Mouse (Mus musculus): ENCODE data around the gene Btbd17. TPM values are rescaled to one million over a fixed set of nuclear protein-coding genes. Genes with fewer than 3 reads are reported as not detected.
A peak's percentile ranks its signal among the peaks of the same experiment; 100 is the strongest.

Btbd17 gene
- polyA plus RNA-seq, 1 experiment: 0.30 TPM

DNA sequence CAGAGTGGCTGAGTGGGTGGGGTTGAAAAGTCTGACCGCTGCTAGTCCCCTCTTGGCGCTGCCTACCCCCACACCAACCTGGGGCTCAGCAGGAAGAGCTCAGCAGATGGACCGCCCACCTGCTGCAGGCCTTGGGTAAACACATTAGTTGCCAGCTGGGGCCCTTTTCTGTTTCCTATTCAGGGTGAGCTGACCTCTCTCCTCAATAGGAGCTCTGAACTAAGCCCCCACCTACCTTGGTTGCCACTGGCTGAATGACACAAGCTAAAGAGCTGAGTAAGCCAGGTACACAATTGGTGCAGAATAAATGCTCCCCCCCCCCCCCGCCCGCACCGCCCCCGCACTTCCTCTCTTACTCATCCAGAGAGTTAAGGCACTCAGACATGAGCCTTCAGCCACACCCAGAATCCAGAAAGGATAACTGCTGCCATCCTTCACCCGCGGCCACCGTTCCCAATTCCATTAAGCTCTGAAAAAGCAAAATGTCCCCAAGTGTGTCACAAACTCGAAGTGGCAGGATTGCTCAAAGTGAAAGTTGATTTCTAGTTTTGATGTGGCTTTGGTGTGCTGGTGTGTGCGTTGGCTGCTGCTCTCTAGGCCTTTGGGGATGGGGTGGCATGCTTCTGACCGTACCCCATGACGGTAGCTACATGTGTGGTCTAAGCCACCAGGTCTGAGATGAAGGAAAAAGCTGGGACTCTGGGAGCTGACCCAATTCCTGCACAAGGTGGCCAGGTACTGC is 12.1 kb upstream of the Btbd17 start:
- no peak for DNase-seq (ENCODE audit: low read depth, low spot score)
- 27% methylated on average over 14 of the region's 14 CpGs for WGBS

DNA sequence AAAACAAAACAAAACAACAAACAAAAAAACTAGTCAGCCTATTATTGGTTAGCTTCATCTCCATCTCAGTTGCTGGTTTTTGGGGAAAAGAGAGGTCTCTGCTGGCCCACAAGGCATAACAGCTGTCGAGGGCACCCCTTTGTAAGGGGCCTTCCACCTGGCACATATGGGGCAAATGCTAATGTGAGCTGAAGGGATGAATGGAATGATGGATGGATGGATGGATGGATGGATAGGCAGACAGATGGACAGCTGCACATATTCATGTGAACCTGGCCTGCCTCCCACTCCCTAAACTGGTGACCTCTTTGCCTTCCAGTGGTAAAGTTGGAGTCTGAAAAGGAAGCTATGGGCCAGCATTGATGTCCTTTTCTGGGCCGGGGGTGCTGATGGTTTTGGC is 11.3 kb upstream of the Btbd17 start:
- WGBS: 71% methylated on average over 2 of the region's 2 CpGs
- DNase-seq (ENCODE audit: low read depth, low spot score): no peak

DNA sequence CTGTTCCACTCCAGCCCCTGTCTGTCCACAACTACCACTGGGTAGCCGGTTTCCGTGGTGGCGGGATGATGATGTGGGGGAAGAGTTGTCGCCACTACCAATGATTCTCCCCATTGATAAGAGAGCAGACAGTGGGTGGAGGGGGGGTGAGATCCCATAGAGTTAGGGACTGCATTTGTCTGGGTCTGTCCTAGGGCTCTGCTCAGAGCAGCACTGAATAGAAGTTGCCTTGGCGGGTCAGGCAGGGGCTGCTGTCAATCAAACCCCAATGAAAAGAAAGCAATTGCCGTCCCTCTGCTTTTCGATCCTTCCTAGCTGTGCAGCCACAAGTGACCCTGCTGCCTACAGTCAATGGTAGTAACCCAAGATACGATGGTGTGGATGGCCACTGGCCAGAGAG is 8.2 kb upstream of the Btbd17 start:
- 74% methylated on average over 8 of the region's 8 CpGs for WGBS
- no peak for DNase-seq (ENCODE audit: low read depth, low spot score)

DNA sequence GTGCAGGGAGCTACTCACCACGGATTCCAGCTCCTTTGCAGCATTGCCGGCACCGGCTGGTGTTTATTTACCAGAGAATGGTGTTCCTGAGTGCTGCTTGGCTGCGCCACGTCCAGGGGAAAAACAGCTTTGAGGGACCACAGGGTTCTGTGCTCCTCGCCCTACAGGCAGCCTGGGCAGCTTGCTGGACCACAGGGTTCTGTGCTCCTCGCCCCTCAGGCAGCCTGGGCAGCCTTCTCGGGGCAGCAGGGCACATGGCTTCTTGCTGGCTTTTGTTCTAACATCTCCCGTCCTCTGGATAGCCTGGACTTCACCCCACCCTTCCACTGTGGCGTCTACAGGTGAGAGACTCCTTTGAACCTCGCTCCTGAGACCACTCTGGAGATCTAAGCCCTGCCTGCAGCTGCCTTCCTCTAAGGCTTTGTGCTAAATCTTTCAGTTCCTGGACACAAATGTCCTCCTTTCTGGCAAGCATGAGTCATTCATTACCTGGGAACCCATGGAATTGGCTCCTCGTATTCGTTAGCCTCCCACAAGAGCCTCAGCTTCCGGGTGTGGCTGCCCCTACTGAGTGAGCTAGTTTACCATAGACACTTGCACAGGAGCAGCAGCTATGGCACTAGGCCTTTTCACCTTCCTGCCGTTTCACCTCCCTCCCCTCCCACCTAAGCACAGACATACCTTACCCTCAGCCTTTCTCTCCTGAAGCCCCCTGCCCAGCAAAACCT is 7.0 kb upstream of the Btbd17 start:
- no peak for DNase-seq (ENCODE audit: low read depth, low spot score)
- 48% methylated on average over 15 of the region's 15 CpGs for WGBS

DNA sequence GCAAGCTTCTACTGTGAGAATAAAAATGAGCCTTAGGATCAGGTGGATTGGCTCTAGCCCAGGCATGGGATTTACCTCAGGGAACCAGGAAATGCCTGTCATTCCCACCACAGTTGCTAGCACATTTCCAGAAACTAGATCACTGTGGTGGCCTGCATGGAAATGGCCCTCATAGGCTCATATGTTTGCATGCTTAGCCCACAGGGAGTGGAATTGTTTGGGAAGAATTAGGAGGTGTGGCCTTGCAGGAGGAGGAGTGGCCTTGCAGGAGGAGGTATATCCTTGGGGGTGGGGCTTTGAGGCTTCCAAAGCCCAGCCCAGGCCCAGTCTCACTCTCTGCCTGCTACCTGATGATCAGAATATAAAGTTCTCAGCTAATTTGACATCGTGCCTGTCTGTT is 6.2 kb upstream of the Btbd17 start:
- DNase-seq (ENCODE audit: low read depth, low spot score): no peak
- WGBS: 92% methylated on average over 1 of the region's 1 CpGs

DNA sequence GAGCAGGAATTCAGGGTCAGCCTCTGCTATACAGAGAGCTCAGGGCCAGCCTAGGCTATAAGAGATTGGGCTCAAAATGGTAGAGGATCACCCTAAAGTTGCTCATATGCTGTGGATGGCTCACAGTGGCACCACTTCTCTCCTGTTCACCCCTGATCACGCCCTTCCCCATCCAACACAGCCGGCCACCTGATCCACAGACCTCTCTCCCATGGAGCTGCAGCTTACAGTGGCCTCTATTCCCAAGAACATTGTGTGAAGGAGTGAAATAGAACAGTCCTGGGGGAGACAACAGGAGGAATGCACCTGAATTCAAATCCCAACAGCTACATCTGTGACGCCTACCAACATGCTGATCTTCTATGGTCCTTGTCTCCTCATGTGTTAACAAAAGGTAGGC is 2.9 kb upstream of the Btbd17 start, which contains the start of gene Gpr142:
Gpr142 (plus strand) TSS at position 301 of the 400 bp plus-strand sequence.
- WGBS: 95% methylated on average over 3 of the region's 3 CpGs

DNA sequence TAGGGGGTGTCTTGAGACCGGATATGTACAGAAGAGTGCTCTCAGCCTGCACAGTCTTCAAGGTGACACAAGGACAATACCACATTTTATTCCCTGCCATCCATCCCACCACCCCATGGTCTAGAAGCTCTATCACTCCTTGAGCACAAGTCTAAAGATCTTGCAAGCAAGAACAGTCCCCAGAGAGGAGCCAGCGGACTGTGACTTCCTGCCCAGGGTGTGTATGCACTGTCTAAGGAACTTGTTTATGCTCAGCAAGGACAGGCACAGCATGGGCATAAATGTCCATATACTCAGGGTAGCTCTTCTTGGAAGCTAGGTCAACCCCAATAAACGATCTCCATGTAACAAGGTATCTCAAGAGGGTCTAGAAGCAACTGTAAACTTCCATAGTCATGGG is 2.2 kb upstream of the Btbd17 start:
- WGBS: 80% methylated on average over 3 of the region's 3 CpGs
- DNase-seq (ENCODE audit: low read depth, low spot score): no peak

More for the DNA sequence above, 2.9 kb upstream of the Btbd17 start, which contains the start of gene Gpr142:
- DNase-seq (ENCODE audit: low read depth, low spot score): no peak

DNA sequence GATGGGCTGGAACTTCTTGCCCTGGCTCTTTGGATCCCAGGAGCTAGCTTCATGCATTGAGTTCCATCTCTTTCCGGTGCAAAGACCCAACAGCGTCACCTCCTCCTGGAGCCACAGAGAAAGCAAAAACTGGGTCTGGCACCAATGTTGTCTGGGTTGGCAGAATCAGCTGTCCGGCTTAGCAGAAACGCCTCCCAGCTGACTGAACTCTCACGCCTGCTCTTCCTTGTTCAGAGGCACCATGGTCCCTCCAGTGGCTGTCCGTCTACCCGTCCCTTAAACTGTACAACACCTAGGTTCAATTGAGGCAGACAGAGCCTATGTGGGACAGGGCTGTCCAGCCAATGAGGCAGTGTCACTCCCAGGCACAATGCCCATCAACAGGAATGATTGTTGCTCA is 1.4 kb upstream of the Btbd17 start:
- 86% methylated on average over 7 of the region's 7 CpGs for WGBS
- no peak for DNase-seq (ENCODE audit: low read depth, low spot score)

DNA sequence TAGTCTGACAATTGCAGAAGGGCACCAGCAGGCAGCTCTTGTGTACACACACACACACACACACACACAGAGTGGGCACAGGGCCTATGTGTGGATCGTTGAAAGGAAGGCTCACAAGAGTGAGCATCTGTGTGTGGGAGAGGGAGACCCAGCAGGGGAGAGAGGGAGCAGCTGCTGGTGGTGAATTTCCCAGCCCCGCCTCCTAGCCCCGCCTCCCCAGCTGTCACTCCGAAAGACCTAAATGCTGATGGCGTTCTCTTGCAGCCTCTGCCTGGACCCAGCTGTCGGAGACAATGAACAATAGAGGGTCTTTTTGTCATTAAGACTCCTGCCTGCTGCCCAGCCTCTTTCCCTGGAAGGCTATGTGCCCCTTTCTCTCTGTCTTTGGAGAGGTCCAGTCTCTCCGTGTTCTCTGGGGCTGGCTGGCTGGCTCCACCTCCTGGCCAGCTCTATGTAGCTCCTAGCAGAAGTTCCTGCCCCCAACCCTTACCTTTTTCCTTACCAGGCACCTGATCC is 456 bp downstream of the Btbd17 start:
- WGBS: 0% methylated on average over 7 of the region's 7 CpGs
- DNase-seq (ENCODE audit: low read depth, low spot score): no peak

DNA sequence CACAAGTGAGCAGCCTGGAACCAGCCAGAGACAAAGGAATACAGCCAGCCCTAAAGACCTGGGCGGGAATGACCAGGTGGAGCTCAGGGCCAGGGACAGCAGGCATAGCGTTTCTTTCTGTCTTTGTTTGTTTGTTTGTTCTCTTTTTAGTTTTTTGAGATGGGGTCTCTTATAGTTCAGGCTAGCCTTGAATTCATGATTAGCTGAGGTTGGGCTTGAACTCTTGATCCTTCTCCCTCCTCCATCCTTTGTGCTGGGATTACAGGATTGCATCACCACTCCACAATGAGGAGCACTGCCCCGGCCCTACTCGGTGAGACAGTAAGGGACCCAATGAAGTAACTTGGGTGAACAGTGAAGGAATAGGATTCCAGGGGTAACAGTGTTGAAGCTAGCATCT is 1.1 kb downstream of the Btbd17 start:
- 49% methylated on average over 4 of the region's 4 CpGs for WGBS
- no peak for DNase-seq (ENCODE audit: low read depth, low spot score)

DNA sequence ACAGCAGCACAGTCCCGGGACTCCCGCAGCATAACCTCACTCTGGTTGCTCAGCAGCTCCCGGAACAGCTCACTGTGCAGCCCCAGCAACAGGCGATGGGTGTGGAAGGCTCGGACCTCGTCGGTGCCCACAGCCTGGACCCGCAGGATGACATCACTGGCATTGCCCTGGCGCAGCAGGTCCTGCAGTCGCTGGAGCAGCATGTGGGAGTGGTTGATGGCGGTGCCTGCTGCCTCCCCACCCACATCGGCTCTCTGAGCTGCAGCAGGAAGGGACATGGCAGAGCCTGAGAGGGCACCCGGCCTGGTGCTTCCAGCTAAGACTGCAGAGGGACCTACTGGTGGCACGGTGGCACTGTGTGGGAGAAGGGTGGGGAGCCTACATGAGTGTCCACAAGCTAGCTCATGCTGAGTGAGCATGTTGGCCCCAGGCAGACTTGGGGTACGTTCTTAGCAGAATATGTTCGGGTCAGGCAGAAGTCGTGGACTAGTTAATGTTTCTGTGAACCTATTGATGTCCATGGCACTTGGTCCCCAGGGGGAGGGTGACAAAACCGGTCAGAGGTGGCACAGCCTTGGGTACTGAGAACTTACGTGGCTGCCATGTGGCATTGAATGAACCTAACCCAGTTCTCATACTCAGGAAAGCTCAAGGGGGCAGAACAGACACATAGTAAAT is 1.7 kb downstream of the Btbd17 start:
- 45% methylated on average over 19 of the region's 19 CpGs for WGBS
- no peak for DNase-seq (ENCODE audit: low read depth, low spot score)

DNA sequence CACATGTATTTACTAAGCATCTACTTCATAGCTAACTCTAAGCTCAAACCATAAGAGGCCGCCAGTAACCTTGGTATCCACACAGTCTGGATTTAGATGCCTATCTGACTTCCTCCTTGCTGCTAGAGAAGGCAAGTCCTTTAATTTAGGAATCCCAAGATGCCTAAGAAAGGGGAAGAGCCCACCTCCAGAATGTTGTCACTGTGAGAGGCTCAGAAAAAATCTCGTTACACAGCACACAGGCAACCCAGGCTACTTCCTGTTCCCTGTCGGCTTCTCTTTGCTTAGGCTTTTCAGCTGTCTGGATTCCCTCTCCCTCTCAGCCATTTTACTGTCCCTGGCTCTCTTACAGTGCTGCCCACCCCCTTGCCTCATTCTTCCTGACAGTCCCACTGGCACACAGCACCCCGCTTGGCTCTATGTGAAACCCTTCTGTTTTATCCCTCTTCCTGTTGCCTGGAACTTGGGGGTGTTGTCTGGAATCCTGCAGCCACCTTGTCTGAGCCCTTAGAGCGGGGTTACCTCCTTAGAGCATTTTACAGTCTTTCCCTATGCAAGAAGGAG is 2.7 kb downstream of the Btbd17 start:
- no peak for DNase-seq (ENCODE audit: low read depth, low spot score)
- 47% methylated on average over 5 of the region's 5 CpGs for WGBS

DNA sequence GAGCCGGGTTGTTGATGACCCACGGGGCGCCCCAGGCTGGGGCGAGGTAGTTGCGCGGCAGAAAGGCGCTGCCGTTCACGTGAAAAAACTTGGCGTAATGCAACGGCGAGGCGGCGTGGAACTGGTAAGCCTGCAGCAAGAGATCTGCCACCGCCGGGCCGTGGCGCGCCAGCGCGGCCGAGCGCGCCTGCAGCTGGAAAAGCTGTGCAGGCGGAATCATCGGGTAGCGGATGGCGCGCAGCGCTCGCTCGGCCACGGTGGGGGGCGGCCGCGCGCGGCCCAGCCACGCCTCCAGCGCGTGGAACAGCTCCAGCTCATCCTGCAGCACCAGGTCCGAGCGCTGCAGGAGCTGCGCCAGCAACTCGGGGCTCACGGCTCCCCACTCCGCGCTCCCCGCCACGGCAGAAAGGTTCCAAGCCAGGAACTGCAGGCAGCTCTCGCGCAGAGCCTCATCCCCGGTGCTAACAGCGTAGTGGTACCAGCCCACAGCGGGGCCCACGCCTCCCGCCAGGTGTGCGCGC is 3.8 kb downstream of the Btbd17 start:
- WGBS: under 1% methylated on average over 53 of the region's 59 CpGs
- no peak for DNase-seq (ENCODE audit: low read depth, low spot score)

DNA sequence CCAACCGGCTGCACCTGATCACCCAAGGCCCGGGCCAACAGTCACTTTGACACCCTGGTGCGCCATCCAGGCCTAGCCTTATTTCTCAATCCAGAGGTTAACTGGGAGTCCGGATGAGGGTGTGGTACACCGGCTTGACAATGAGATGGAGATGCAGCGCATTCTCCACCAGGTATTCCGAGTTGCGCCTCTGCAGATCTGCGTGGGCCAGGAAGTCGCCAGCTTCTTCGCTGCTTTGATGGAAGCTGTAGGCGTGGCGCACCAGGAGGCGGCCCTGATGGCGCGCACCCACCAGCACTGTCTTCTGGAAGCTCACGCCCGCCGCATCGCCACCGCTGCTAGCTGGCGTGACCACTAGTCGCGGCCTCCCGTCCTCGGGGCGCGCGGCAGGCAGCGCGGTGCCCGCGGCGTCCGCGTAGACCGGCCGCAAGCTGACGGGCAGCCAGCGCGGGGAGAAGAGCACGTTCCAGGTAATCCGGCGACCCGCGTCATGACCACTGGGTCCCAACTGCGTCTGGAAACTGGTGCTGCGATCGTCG is 4.3 kb downstream of the Btbd17 start:
- no peak for DNase-seq (ENCODE audit: low read depth, low spot score)
- WGBS: 4% methylated on average over 50 of the region's 50 CpGs

DNA sequence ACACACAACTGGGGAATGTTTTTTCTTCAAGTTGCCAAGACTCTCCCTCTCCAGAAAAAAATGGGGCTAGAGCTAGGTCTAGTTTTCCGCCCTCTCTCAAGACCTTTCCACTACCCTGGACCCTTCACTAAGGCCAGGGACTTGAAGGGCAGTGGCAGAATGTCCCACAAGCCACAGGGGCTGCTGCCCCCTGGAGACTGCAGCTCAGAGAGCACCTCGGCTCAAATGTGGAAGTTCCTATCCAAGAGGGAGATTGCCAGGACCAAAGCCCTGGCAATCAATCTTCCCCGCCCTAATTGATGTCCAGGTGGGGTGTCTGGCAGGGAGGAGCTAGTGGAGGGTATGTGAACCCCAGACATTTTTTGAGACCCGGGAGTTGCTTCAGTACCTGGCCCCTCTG is 4.9 kb downstream of the Btbd17 start:
- 30% methylated on average over 4 of the region's 4 CpGs for WGBS
- DNase-seq (ENCODE audit: low read depth, low spot score): no peak

DNA sequence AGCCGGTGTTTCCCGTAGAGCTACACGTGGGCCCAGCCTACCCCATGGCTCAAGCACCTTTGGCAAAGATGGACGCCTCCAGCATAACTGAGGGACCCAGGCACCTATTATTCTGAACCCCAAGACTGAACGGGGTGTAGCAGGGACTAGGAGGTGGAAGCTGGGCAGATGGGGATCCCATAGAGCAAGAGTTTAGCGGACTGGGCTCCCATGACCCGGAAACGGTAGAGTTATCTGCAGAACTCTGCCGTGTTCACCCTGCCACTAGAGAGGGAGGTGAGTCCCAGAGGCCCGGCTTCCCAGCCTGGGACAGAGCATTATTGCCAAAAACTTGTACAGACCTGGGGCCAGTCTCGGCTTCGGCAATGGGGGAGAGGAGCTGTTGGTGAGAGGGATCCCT is 5.6 kb downstream of the Btbd17 start:
- 70% methylated on average over 12 of the region's 12 CpGs for WGBS
- DNase-seq (ENCODE audit: low read depth, low spot score): no peak

DNA sequence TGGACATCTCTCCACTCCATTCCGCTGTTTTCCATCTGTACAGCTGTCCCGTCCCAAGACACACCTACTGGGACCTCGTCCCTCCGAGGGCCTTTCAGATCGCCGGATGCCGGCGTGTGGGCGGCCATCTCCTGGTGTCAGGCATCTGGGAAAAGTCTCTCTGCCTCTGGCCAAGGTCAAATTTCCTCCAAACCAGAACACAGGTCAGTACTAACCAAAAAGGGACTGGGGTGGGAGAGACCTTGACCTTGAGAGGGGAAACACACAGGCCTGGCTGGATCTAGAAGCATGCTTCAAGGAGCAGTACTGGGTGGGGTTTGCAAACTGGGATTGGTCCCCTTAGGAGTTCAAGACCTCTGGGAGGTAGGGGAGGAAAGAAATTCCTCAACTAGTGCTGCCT is 6.0 kb downstream of the Btbd17 start:
- WGBS: 67% methylated on average over 9 of the region's 9 CpGs
- DNase-seq (ENCODE audit: low read depth, low spot score): no peak

DNA sequence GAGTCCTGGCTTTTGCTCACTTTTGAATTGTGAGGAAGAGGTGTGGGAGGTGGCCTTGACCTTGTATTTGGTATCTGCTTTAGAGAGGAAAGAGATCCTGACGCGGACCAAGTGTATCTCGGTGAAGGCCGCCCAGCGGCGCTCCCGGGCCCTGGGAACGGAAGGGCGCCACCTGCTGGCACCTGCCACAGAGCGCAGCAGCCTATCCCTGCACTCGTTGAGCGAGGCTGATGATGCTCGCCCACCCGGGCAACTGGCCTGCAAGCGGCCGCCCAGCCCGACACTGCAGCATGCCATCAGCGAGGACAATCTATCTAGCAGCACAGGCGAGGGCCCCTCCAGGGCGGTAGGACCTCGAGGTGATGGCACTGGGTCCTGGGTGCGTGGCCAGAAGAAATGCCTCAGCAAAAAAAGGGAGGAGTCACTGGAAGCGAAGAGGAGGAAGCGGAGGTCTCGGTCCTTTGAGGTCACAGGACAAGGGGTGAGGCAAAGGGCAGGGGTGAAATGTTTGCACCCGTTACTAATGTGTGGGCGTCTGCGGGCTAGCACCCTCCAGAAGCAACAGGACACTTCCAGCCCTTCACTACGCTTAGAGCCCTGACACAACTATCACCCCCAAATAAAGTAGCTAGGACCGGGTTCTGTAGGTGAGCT is 6.6 kb downstream of the Btbd17 start:
- DNase-seq (ENCODE audit: low read depth, low spot score): peak; percentile 19
- WGBS: 11% methylated on average over 30 of the region's 30 CpGs

DNA sequence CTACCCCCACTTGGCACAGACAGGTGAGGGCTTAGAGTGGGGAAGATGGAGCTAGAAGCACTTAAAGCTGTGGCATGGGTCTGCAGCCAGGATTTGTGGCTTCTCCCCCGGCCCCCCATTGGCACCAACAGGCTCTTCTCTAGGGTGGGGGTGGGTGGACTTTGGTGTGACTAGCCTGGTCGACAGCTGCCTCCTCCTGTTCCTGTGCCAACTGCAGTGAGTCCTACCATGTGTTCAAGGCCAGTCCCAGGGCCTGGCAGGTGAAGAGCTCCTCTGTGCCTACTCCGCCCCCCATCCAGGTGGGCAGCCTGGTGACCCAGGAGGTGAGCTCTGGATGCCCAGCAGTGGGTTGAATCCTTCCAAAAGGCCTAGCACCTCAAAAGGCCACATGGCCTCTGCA is 8.1 kb downstream of the Btbd17 start:
- no peak for DNase-seq (ENCODE audit: low read depth, low spot score)
- WGBS: 79% methylated on average over 3 of the region's 3 CpGs
